Mouse (Mus musculus) heart, adult 11 months (tissue): ENCODE results near the gene Atp5g3.

Experiments used
- DNase-seq: peaks from one replicate; pipeline ENCODE4 v3.0.0; 2022

Atp5g3 gene

DNA sequence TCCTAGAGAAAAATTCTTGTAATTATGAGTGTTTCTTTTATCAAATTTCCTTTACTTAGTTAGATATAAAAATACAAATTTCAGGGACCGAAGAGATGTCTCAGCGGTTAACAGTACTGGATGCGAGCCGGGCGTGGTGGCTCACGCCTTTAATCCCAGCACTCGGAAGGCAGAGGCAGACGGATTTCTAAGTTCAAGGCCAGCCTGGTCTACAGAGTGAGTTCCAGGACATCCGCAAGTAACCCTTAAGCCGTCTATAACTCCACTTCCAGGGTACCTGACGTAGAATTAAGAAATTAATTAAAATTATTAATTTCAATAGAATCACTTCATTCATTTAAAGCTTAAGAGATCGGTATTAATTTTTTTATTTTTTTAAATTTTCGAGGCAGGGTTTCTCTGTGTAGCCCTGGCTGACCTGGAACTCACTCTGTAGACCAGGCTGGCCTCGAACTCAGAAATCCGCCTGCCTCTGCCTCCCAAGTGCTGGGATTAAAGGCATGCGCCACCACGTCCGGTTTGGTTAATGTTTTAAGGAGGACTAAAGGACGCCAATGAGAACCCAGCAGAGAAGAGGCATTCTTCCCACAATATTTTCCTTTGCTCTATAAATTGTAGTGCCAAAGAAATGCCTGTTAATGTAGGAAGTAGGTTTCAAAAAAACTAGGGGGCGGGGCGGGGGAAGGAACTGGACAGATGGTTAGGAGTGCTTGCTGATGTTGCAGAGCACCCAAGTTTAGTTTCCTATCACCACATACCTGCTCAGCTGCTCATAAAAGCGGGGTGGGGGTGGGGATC is 17.5 kb downstream of the Atp5g3 start:
- peak; percentile 88 for DNase-seq

DNA sequence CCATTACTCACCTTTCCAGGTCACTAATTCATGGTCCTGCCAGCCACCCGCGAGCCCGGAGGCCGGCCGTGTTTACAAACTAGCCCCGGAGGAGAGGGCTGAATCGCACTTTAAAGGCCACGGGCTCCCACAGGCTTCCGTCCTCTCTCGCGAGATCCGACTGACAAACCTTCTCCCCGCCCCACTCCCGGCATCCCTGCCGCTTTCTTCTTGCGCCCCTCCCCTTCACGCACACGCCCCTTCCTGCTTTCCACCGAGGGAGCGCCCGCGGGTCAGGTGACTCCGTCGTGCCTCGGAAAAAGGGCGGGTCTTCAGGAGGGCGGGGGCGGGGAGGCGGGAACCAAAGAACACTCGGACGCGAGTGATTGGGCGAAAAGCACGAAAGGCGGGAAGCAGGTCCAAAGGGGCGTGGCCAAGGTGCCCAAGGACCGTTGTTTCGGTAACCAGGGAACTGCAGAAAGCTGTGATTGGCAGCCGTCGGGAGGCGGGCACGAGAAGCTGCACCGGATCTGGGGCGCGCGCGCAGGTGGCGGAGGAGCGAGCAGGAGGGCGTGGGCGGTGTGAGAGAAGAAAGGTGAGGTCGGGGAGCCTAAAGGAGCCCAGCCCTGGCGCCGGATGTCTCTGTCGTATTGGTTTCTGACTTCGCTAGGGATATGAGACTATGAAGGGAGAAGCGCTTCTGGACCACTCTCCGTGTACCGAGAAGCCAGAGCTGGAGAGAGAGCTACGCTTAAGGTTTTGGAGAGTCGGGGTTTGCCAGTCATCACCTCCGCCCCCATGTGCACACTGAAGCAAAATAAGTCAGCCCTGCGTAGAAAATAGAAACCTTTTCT is 18.4 kb downstream of the Atp5g3 start, which contains the start of gene Atf2:
Gene Atf2 (minus strand): TSS at position 176 of the 833 bp plus-strand sequence.
- peak; percentile 100 for DNase-seq

DNA sequence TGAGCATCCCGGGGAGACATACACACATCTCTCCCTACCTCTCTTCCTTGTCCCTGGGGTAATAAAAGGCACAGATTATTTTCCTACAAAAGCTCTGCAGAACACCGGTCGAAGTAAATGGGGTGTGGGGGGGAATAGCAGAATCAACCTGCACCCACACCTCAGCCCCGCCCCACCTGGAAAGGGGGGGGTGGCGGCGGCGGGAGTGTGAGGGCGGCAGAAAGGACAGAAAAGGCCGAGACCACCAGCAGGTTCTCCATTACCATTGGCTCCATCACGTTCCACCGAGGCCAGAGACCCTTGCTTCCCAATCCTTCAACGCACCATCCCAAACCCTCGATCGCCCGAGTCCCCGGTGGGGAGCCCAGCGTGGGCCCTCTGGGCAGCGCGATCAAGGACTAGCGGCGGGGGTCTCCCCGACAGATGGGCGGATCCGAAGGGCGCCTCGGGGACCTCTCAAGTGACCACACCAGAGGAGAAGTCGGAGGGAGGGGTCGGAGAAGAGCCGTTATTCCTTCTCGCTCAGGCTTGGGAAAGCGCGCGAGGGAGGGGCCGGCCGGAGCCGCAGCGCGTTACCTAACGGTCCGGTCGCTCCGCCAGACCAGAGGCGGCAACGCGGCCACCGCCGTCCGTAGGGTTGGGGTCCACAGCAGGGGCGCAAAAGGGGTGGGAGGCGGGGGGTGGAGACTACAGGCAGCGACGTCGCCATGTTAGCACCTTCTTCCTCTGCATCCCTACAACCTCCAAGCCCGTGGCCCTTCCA is 19.2 kb downstream of the Atp5g3 start:
- no peak for DNase-seq

DNA sequence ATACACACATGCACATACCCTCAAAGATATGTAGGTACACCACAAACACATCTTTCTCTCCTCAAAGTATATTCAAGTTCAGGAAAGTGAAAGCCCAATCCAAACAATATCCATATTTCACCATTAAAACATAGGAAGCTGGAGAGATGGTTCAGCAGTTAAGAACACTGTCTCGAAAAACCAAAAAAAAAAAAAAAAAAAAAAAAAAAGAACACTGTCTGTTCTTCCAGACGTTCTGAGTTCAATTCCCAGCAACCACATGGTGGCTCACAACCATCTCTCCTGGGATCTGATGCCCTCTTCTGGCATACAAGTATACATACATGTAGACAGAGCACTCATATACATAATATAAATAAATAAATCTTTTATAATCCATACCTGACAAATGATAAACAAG is 25.1 kb downstream of the Atp5g3 start:
- DNase-seq, result no peak

DNA sequence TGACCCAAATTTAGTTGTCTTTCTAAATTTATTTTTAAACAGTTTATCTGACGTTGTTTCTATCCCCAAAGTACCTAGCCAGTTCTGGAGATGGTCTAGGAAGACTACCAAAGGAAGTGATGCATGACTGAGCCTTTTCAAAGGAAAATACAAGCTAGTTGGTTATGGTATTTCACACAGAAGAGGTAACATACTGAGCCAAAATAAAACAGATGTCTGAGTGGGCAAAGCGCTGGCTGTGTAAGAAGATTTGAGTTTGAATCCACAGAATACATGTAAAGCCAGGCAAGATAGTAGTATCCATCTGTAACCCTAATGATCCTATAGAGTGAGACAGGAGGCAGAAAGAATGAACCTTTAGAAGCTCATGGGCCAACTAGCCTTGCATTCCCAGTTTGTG is 33.2 kb downstream of the Atp5g3 start:
- DNase-seq, result peak; percentile 42

DNA sequence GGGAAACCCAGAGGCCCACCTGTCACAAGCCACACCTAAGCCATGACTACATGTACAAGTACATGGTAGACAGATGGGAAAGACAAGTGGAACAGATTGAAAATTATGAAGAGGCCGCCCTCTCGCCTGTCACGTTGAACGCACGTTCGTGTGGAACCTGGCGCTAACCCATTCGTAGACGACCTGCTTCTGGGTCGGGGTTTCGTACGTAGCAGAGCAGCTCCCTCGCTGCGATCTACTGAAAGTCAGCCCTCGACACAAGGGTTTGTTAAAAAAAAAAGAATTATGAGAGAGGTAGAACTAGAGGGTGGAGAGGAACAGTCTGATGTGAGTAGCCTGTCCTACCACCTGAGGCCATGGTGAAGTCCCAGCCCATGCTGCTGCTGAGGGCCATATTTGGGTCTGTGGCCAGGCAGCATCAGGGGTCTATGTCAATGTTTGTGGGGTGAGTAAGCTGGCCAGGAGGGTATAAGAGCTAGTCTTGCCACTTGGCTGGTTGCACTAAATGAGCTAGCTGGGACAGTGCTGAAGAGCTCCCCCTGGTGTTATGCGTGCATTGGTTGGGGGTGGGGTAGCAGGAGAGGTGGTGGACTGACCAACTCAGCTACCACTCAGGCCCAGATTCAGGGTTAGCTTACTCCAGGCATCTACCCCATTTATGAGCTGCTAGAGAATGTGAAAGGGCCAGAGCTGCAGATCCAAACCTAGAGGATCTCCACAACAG is 43.2 kb downstream of the Atp5g3 start:
- DNase-seq, result peak; percentile 94

DNA sequence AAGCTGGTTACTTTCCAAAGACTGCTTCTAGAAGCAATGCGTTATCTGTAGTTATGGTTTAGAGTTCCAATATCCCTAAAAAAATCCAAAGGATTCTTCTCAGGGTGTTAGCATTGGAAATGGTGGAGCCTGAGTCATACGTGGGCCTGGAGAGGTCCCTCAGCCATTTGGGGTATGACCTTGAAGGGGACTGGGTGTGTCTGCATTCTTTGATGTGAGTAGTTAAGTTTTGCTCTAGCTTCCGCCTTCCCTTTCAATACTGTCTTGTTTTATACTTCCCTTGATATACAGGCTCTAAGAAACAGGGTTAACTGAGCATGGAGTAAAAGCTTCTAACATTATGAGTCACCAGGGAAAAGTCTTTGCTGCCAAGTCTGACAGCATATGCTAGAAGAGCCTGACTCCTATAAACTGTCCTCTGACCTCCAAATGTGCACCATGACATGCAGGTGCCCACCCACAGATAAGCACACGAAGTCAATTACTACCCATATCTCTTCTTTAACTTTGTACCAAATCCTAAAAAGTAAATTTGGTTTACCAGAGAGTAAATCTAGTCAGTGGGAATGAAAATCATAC is 51.0 kb downstream of the Atp5g3 start:
- DNase-seq, result peak; percentile 68
